Mouse (Mus musculus): Measurements from ENCODE around the gene Rexo2. TPM values are rescaled to one million over a fixed set of nuclear protein-coding genes. Genes with fewer than 3 reads are reported as not detected.

The Rexo2 gene
- total RNA-seq, 2 experiments from 2014 or later: 97.9 to 101 TPM

GRCm38 (mm10) chr9:48421029-48421428 lies 59.4 kb downstream of the Rexo2 start:
- DNase-seq (ENCODE audit: low spot score in 2 of 2): no peak
- intact Hi-C loops (cut with DNase I): no loop called here

- no peak for DNase-seq (ENCODE audit: low spot score in 2 of 2)
- intact Hi-C loops (cut with DNase I): no loop called here
Observed at GRCm38 (mm10) chr9:48420437-48420836, 60.0 kb downstream of the Rexo2 start.

GRCm38 (mm10) chr9:48418829-48419228 lies 61.6 kb downstream of the Rexo2 start:
- intact Hi-C loops (cut with DNase I): no loop called here
- no peak for DNase-seq (ENCODE audit: low spot score in 2 of 2)

Small RNA genes within 50 kb of the gene (microRNA-seq; reads per million reads assigned to microRNA genes)
- not detected for gene Gm23653

Other genes starting within 250 kb of the Rexo2 start
- gene Nxpe2, start 127.2 kb downstream of the Rexo2 start, total RNA-seq (2021): under 1 TPM; 0.11 to 0.27 TPM
- gene Rbm7, start 14.7 kb upstream of the Rexo2 start, total RNA-seq (2021): 10 to 100 TPM; 35.2 to 36.5 TPM
- 10 to 100 TPM; 11.0 to 12.0 TPM for gene Gm5617, start 14.8 kb upstream of the Rexo2 start, total RNA-seq (2021)
- under 1 TPM; 0.62 to 0.91 TPM for gene Nnmt, start 124.5 kb upstream of the Rexo2 start, total RNA-seq (2021)